Mouse (Mus musculus): ENCODE measurements around the gene 4931414P19Rik. TPM values are rescaled to one million over a fixed set of nuclear protein-coding genes. Genes with fewer than 3 reads are reported as not detected.

Gene 4931414P19Rik
- 1 to 10 TPM; 1.4 to 8.7 TPM for polyA plus RNA-seq (2012; fragmentation: generic; extraction: Trizol)

GRCm38 (mm10) chr14:54605752-54606321 is at the start of gene 4931414P19Rik:
Gene 4931414P19Rik (minus strand): TSS chr14:54605993.

GRCm38 (mm10) chr14:54641305-54641969 is 35.6 kb upstream of the 4931414P19Rik start, which contains the start of gene Cdh24:
Gene Cdh24 (minus strand): TSS chr14:54641364.

DNA sequence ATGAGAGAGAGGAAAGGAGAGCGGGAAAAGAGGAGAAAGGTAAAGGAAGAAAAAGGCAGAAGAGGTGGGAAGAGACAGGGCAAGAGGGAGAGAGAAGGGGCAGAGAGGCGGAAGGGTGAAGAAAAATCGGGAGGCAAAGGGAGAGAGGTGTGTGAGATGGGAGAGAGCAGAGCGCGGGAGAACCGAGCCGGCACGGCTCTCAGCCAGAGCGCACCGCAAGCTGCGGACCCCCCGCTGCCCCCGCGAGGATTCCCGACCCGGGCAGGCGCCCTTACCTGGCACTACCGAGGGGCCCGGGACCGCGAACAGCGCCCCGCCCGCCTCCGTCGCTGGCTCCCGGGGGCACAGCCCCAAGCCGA is 35.1 kb upstream of the 4931414P19Rik start, which contains the start of gene Gm17606:
Gene Gm17606 (plus strand): TSS at position 7 of the 359 bp plus-strand sequence.

DNA sequence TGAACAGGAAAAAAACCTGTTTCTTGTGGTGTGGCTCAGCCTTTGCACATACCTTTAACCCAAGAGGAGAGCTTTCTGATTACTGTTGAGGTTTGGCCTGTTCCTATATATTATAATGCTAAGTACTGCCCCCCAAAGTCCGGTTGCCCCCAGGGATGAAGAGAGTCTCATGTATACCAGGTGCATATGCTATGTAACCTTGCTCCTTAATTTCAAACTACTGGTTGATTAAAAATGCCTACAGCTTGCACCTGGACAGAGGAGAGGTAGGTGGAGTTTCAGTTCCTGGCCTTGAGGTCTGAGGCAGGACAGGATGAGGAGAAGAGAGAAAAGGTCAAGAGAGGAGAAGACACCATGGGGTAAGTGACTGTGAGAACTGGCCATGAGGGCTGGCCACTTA is 15.3 kb upstream of the 4931414P19Rik start, which contains the start of gene Psmb11:
Gene Psmb11 (plus strand): TSS at position 301 of the 400 bp plus-strand sequence.

GRCm38 (mm10) chr14:54617897-54618365 is 12.1 kb upstream of the 4931414P19Rik start, which contains the start of gene Psmb5:
Gene Psmb5 (minus strand): TSS chr14:54618022.

GRCm38 (mm10) chr14:54577089-54577982 is 28.5 kb downstream of the 4931414P19Rik start, which contains the start of gene Ajuba:
Gene Ajuba (minus strand): TSS chr14:54577558.

DNA sequence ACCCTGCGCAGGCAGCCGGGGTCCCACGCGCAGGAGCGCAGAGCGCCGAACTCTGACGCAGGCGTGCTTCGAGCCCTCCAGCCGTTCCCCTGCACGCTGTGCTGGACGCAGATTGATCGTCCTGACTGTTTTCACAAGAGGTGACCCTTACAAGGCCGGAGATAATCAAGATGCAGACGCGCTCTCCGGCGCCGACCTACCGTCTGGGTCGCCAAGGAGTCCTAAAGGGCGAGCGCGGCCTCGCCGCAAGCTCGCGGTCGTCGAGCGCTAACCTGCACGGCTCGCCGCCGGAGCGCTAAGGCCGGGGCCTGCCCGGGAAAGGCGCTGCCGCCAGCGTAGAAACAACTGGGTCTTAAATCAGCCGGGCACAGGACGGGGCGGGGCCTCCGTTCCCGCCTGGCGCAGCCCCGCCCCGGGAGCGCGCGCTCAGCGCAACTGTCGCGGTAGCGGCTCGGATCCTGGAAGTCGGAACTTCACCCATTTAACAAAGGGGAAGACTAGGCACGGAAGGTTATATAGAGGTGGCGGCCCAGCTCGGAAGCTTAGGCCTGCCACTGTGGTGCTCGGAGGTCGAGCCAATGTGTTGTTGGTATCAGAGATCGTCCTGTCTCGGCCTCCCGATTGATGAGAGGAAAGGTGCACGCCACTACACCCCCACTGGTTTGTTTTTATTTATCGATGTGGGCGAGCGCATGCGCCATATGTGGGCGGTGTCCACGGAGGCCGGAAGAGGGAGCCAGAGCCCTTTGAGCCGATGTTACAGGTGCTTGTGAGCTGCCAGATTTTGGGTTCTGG is 51.6 kb downstream of the 4931414P19Rik start, which contains the start of gene Haus4:
Gene Haus4 (minus strand): TSS at position 642 of the 795 bp plus-strand sequence.

Other genes with a start within 250 kb of the 4931414P19Rik start
- 10 to 100 TPM; 66.8 to 70.6 TPM for gene Oxa1l, start 245.2 kb downstream of the 4931414P19Rik start, polyA plus RNA-seq (2012; fragmentation: generic; extraction: Trizol)
- 1 to 10 TPM in 1 of 2 experiments, under 1 TPM in 1; 0.19 to 1.9 TPM for gene Slc7a7, start 188.2 kb downstream of the 4931414P19Rik start, polyA plus RNA-seq (2012; fragmentation: generic; extraction: Trizol)
- gene Mrpl52, start 179.1 kb downstream of the 4931414P19Rik start, polyA plus RNA-seq (2012; fragmentation: generic; extraction: Trizol), result 100 to 1,000 TPM; 362 to 381 TPM
- 100 to 1,000 TPM in 1 of 2 experiments, 10 to 100 TPM in 1; 33.7 to 322 TPM for gene Mmp14, start 174.4 kb downstream of the 4931414P19Rik start, polyA plus RNA-seq (2012; fragmentation: generic; extraction: Trizol)
- gene Lrp10, start 141.9 kb downstream of the 4931414P19Rik start, polyA plus RNA-seq (2012; fragmentation: generic; extraction: Trizol), result 10 to 100 TPM; 33.4 to 60.8 TPM
- gene Rem2, start 129.9 kb downstream of the 4931414P19Rik start, polyA plus RNA-seq (2012; fragmentation: generic; extraction: Trizol), result under 1 TPM in 1 of 2 experiments, not detected in 1; 0.18 TPM
- 10 to 100 TPM; 35.7 to 56.0 TPM for gene Prmt5, start 88.5 kb downstream of the 4931414P19Rik start, polyA plus RNA-seq (2012; fragmentation: generic; extraction: Trizol)
- 10 to 100 TPM; 27.7 to 29.6 TPM for gene Haus4, start 51.4 kb downstream of the 4931414P19Rik start, polyA plus RNA-seq (2012; fragmentation: generic; extraction: Trizol)
- gene Ajuba, start 28.4 kb downstream of the 4931414P19Rik start, polyA plus RNA-seq (2012; fragmentation: generic; extraction: Trizol), result 10 to 100 TPM; 13.2 to 19.5 TPM
- gene Psmb5, start 12.0 kb upstream of the 4931414P19Rik start, polyA plus RNA-seq (2012; fragmentation: generic; extraction: Trizol), result 100 to 1,000 TPM; 235 to 495 TPM
- gene Psmb11, start 15.4 kb upstream of the 4931414P19Rik start, polyA plus RNA-seq (2012; fragmentation: generic; extraction: Trizol), result under 1 TPM; 0.02 TPM
- gene Gm17606, start 35.0 kb upstream of the 4931414P19Rik start, polyA plus RNA-seq (2012; fragmentation: generic; extraction: Trizol), result not detected
- gene Cdh24, start 35.4 kb upstream of the 4931414P19Rik start, polyA plus RNA-seq (2012; fragmentation: generic; extraction: Trizol), result 1 to 10 TPM in 1 of 2 experiments, under 1 TPM in 1; 0.97 to 2.1 TPM
- gene 1700123O20Rik, start 80.2 kb upstream of the 4931414P19Rik start, polyA plus RNA-seq (2012; fragmentation: generic; extraction: Trizol), result 10 to 100 TPM in 1 of 2 experiments, 1 to 10 TPM in 1; 7.4 to 30.1 TPM
- gene Acin1, start 80.9 kb upstream of the 4931414P19Rik start, polyA plus RNA-seq (2012; fragmentation: generic; extraction: Trizol), result 10 to 100 TPM; 31.4 to 94.4 TPM
- under 1 TPM in 1 of 2 experiments, not detected in 1; 0.06 TPM for gene Gm29776, start 92.8 kb upstream of the 4931414P19Rik start, polyA plus RNA-seq (2012; fragmentation: generic; extraction: Trizol)
- gene Cebpe, start 106.2 kb upstream of the 4931414P19Rik start, polyA plus RNA-seq (2012; fragmentation: generic; extraction: Trizol), result not detected
- under 1 TPM in 1 of 2 experiments, not detected in 1; 0.01 TPM for gene Slc7a8, start 176.0 kb upstream of the 4931414P19Rik start, polyA plus RNA-seq (2012; fragmentation: generic; extraction: Trizol)
- gene Rnf212b, start 208.1 kb upstream of the 4931414P19Rik start, polyA plus RNA-seq (2012; fragmentation: generic; extraction: Trizol), result not detected